8 mouse cellular contexts compared by ENCODE assay signal in genomic region chr4:136071178-136071714, GRCm38 (mm10). TPM values are rescaled to one million over a fixed set of nuclear protein-coding genes. Genes with fewer than 3 reads are reported as not detected.
DNase-seq lines count a peak whose midpoint lies in the region; ATAC-seq and TF ChIP-seq lines count a peak whose summit lies in the region.

No protein-coding gene starts in this region.

- H3K9me3 ChIP-seq in E14TG2a.4 (ENCODE audit: low read length) = no peaks in the 10 kb centered on the region
- H3K9me3 ChIP-seq in forebrain, embryonic 11.5 days (ENCODE audit: control insufficient read depth, low read length) = no peaks in the 10 kb centered on the region
- H3K9me3 ChIP-seq in heart, embryonic 16.5 days (replicated peaks; ENCODE audit: control insufficient read depth, low read length) = no peaks in the 10 kb centered on the region
- no peaks in the 10 kb centered on the region for H3K9me3 ChIP-seq in liver, embryonic 16.5 days (replicated peaks; ENCODE audit: control insufficient read depth, low read length)
- no peaks in the 10 kb centered on the region for H3K9me3 ChIP-seq in neural tube, embryonic 12.5 days

- DNase-seq in c-Kit-positive CD71-positive TER-119-negative erythroid progenitor cells, embryonic 14.5 days (ENCODE audit: low read depth) = peak; percentile 60
- DNase-seq in forebrain, embryonic 11.5 days (ENCODE audit: low spot score) = peak; percentile 91
- peak; percentile 85 to 90 for DNase-seq in kidney, postnatal 25 days
- DNase-seq in telencephalon, adult 2 months (ENCODE audit: low read depth, low spot score) = peak; percentile 28

- H3K4me3 ChIP-seq in E14TG2a.4 (replicated peaks; ENCODE audit: low read length) = peak overlapping the region; percentile 24; the same call in 1 of the 2 replicates
- no peak overlapping the region for H3K4me3 ChIP-seq in forebrain, embryonic 11.5 days (ENCODE audit: low read depth, low read length)
- peak overlapping the region; percentile 14; the same call in 1 of the 2 replicates for H3K4me3 ChIP-seq in heart, embryonic 16.5 days (ENCODE audit: low read length)
- H3K4me3 ChIP-seq in liver, embryonic 16.5 days (ENCODE audit: low read depth, low read length) = no peak overlapping the region
- no peak overlapping the region for H3K4me3 ChIP-seq in neural tube, embryonic 12.5 days

- H3K27ac ChIP-seq in forebrain, embryonic 11.5 days (ENCODE audit: low read depth, low read length) = no peak overlapping the region
- H3K27ac ChIP-seq in heart, embryonic 16.5 days (ENCODE audit: low read length) = no peak overlapping the region
- H3K27ac ChIP-seq in liver, embryonic 16.5 days (ENCODE audit: low read length) = no peak overlapping the region
- no peak overlapping the region for H3K27ac ChIP-seq in neural tube, embryonic 12.5 days

- peak; percentile 96 for TF ChIP-seq CTCF in E14TG2a.4 (conservative IDR thresholded peaks at IDR 0.05; ENCODE audit: low read length)

- no peaks in the 10 kb centered on the region for H3K36me3 ChIP-seq in E14TG2a.4 (ENCODE audit: insufficient read depth, low read length)
- no peaks in the 10 kb centered on the region for H3K36me3 ChIP-seq in forebrain, embryonic 11.5 days (ENCODE audit: control insufficient read depth, insufficient read depth, low read length)
- no peaks in the 10 kb centered on the region for H3K36me3 ChIP-seq in heart, embryonic 16.5 days (ENCODE audit: control insufficient read depth, insufficient read depth)
- H3K36me3 ChIP-seq in liver, embryonic 16.5 days (ENCODE audit: control insufficient read depth, insufficient read depth) = no peaks in the 10 kb centered on the region
- no peaks in the 10 kb centered on the region for H3K36me3 ChIP-seq in neural tube, embryonic 12.5 days

- peaks cover 18% of the 10 kb centered on the region for H3K4me1 ChIP-seq in E14TG2a.4 (replicated peaks; ENCODE audit: low read depth, low read length)
- peaks cover 3% of the 10 kb centered on the region; the same call in 1 of the 2 replicates for H3K4me1 ChIP-seq in forebrain, embryonic 11.5 days (replicated peaks; ENCODE audit: control insufficient read depth, insufficient read depth, low read length)
- peaks cover 9% of the 10 kb centered on the region for H3K4me1 ChIP-seq in heart, embryonic 16.5 days (ENCODE audit: control insufficient read depth, insufficient read depth, low read length)
- H3K4me1 ChIP-seq in liver, embryonic 16.5 days (ENCODE audit: control insufficient read depth, low read depth, low read length) = peaks cover 11% of the 10 kb centered on the region
- peaks cover 10% of the 10 kb centered on the region; the same call in 1 of the 2 replicates for H3K4me1 ChIP-seq in neural tube, embryonic 12.5 days

- 0 out of 2 replicates have a peak overlapping the region, but pooled peaks have one; percentile 27 for H3K9ac ChIP-seq in forebrain, embryonic 11.5 days (ENCODE audit: low read length)
- no peak overlapping the region; the same call in 1 of the 2 replicates for H3K9ac ChIP-seq in heart, embryonic 16.5 days (ENCODE audit: low read length)
- no peak overlapping the region for H3K9ac ChIP-seq in liver, embryonic 16.5 days (ENCODE audit: low read depth, low read length)
- no peak overlapping the region for H3K9ac ChIP-seq in neural tube, embryonic 12.5 days

- peaks cover 26% of the 10 kb centered on the region for H3K27me3 ChIP-seq in E14TG2a.4 (ENCODE audit: insufficient read depth, low read length)
- H3K27me3 ChIP-seq in forebrain, embryonic 11.5 days (ENCODE audit: control insufficient read depth, insufficient read depth, low read length) = no peaks in the 10 kb centered on the region
- peaks cover 3% of the 10 kb centered on the region; the same call in 1 of the 2 replicates for H3K27me3 ChIP-seq in heart, embryonic 16.5 days (ENCODE audit: control insufficient read depth, insufficient read depth, low read length)
- peaks cover 14% of the 10 kb centered on the region for H3K27me3 ChIP-seq in liver, embryonic 16.5 days (ENCODE audit: control insufficient read depth, insufficient read depth, low read depth, low read length)
- H3K27me3 ChIP-seq in neural tube, embryonic 12.5 days (replicated peaks) = 0 out of 2 replicates have a peak, but pooled peaks cover 3% of the 10 kb centered on the region

- WGBS in forebrain, embryonic 11.5 days = 3% methylated on average over 15 of the region's 15 CpGs
- whole genome bisulfite sequencing in heart, embryonic 16.5 days = 6% methylated on average over 15 of the region's 15 CpGs
- WGBS in liver, embryonic 16.5 days (ENCODE audit: insufficient replicate concordance) = 4% methylated on average over 15 of the region's 15 CpGs
- 4% methylated on average over 15 of the region's 15 CpGs for WGBS in neural tube, embryonic 12.5 days

- H3K4me2 ChIP-seq in forebrain, embryonic 11.5 days (ENCODE audit: low read depth, low read length, severe bottlenecking) = peak overlapping the region; percentile 26; the same call in 1 of the 2 replicates
- H3K4me2 ChIP-seq in heart, embryonic 16.5 days (ENCODE audit: low read depth, low read length) = peak overlapping the region; percentile 45
- H3K4me2 ChIP-seq in liver, embryonic 16.5 days (ENCODE audit: low read depth, low read length) = no peak overlapping the region
- 0 out of 2 replicates have a peak overlapping the region, but pooled peaks have one; percentile 16 for H3K4me2 ChIP-seq in neural tube, embryonic 12.5 days (replicated peaks)

- ATAC-seq in forebrain, embryonic 11.5 days (replicated peaks; ENCODE audit: low FRiP score) = peak; percentile 53
- ATAC-seq in heart, embryonic 16.5 days (replicated peaks; ENCODE audit: extremely low read depth, insufficient read depth, low FRiP score) = peak; percentile 71
- ATAC-seq in liver, embryonic 16.5 days (ENCODE audit: low read depth) = 0 out of 2 replicates have a peak, but pooled peaks have one; percentile 19
- no peak for ATAC-seq in neural tube, embryonic 12.5 days (ENCODE audit: low FRiP score, low read depth)

RNA-seq across cellular contexts. Expression of gene Rpl11, which starts 18.0 kb away (rescaled TPM):
- polyA plus RNA-seq in forebrain, embryonic 11.5 days (2014; fragmentation: Nextera tagmentation; extraction: Ambion mirVana) = 388 and 392 TPM in 2 replicates
- 211 and 253 TPM in 2 replicates for polyA plus RNA-seq in heart, embryonic 16.5 days (2015; fragmentation: Nextera tagmentation; extraction: Ambion mirVana)
- polyA plus RNA-seq in liver, embryonic 16.5 days (2015; fragmentation: Nextera tagmentation; extraction: Ambion mirVana) = 216 and 219 TPM in 2 replicates
- polyA plus RNA-seq in neural tube, embryonic 12.5 days (2016; fragmentation: Nextera tagmentation; extraction: Ambion mirVana) = 293 and 294 TPM in 2 replicates

RNA-seq across cellular contexts. Expression of gene Eloa, which starts 49.7 kb away (rescaled TPM):
- polyA plus RNA-seq in forebrain, embryonic 11.5 days (2014; fragmentation: Nextera tagmentation; extraction: Ambion mirVana) = 41.0 and 43.9 TPM in 2 replicates
- 31.7 and 34.6 TPM in 2 replicates for polyA plus RNA-seq in heart, embryonic 16.5 days (2015; fragmentation: Nextera tagmentation; extraction: Ambion mirVana)
- polyA plus RNA-seq in liver, embryonic 16.5 days (2015; fragmentation: Nextera tagmentation; extraction: Ambion mirVana) = 29.1 and 29.4 TPM in 2 replicates
- polyA plus RNA-seq in neural tube, embryonic 12.5 days (2016; fragmentation: Nextera tagmentation; extraction: Ambion mirVana) = 32.1 and 35.0 TPM in 2 replicates

Comparison
In these comparisons a context has a peak if more than half of its experiments do, and no peak if none do; other contexts are left out.
1. H3K4me3 ChIP-seq: peak in E14TG2a.4 (single experiment) and heart, embryonic 16.5 days (single experiment); none in forebrain, embryonic 11.5 days (single experiment), liver, embryonic 16.5 days (single experiment) and neural tube, embryonic 12.5 days (single experiment).
2. DNase-seq: peak in every context shown above with its lines; median percentile 91 in forebrain, embryonic 11.5 days; 88 in kidney, postnatal 25 days; 60 in c-Kit-positive CD71-positive TER-119-negative erythroid progenitor cells, embryonic 14.5 days; 28 in telencephalon, adult 2 months.